Mouse (Mus musculus) pancreas, adult 10 weeks (tissue): ENCODE measurements around the gene Sf3b3. TPM values are rescaled to one million over a fixed set of nuclear protein-coding genes. Genes with fewer than 3 reads are reported as not detected.

Source experiments
- polyA plus RNA-seq: library from polyadenylated mRNA; stranded (reverse); fragments of 350-450 nt; fragmentation: Illumina TruSeq; extraction: RNeasy Lipid Tissue Mini Kit (QIAGEN cat#74804); gene quantifications from one replicate; pipeline ENCODE4 v1.2.3, GENCODE M21; 2015; ENCODE audit warnings: low read depth, low replicate concordance; ENCODE audit not compliant: insufficient read depth

The Sf3b3 gene
- 10.7 TPM for polyA plus RNA-seq

GRCm38 (mm10) chr8:110846405-110847170 is at the start of gene Sf3b3, which contains the start of gene Cog4:
Sf3b3 (minus strand) TSS chr8:110846787.
Cog4 (plus strand) TSS chr8:110846600.

GRCm38 (mm10) chr8:110805669-110806068 is 40.9 kb downstream of the Sf3b3 start, which contains the start of gene Il34:
Il34 (minus strand) TSS chr8:110805924.

Other genes starting within 250 kb of the Sf3b3 start
- 6.9 TPM for gene Vac14, start 228.2 kb downstream of the Sf3b3 start, polyA plus RNA-seq
- gene Mtss1l, start 125.3 kb downstream of the Sf3b3 start, polyA plus RNA-seq, result 3.7 TPM
- 5.1 TPM for gene Il34, start 40.9 kb downstream of the Sf3b3 start, polyA plus RNA-seq
- gene Cog4, start 187 bp downstream of the Sf3b3 start, polyA plus RNA-seq, result 9.6 TPM
- 4.9 TPM for gene Fuk, start 55.7 kb upstream of the Sf3b3 start, polyA plus RNA-seq
- gene St3gal2, start 73.1 kb upstream of the Sf3b3 start, polyA plus RNA-seq, result 4.4 TPM
- 6.0 TPM for gene Ddx19a, start 151.0 kb upstream of the Sf3b3 start, polyA plus RNA-seq
- gene Ddx19b, start 185.0 kb upstream of the Sf3b3 start, polyA plus RNA-seq, result 1.4 TPM
- 9.4 TPM for gene Aars, start 186.4 kb upstream of the Sf3b3 start, polyA plus RNA-seq
- not detected for gene Exosc6, start 209.6 kb upstream of the Sf3b3 start, polyA plus RNA-seq
- not detected for gene Clec18a, start 245.6 kb upstream of the Sf3b3 start, polyA plus RNA-seq
- 1.3 TPM for gene Pdpr, start 247.8 kb upstream of the Sf3b3 start, polyA plus RNA-seq